Mouse (Mus musculus) spleen, postnatal 14 days (tissue): ENCODE data around the gene Dydc2.

Experiments used
- DNase-seq, 2 experiments: peaks; one replicate each; pipeline ENCODE4 v3.0.0; 2021 to 2022; ENCODE audit warnings: low spot score in 2 of 2

Dydc2 gene

GRCm38 (mm10) chr14:41035146-41035798 is 33.7 kb downstream of the Dydc2 start:
- DNase-seq = peak; percentile 31 to 53

GRCm38 (mm10) chr14:41033135-41034110 is 35.6 kb downstream of the Dydc2 start:
- peak; percentile 41 to 61 for DNase-seq

GRCm38 (mm10) chr14:41030989-41031513 is 38.0 kb downstream of the Dydc2 start:
- DNase-seq = no peak

GRCm38 (mm10) chr14:41029303-41029702 is 39.7 kb downstream of the Dydc2 start:
- no peak for DNase-seq

- no peak for DNase-seq
Measured at GRCm38 (mm10) chr14:41025594-41026284, 43.3 kb downstream of the Dydc2 start.

- DNase-seq = no peak
Measured at GRCm38 (mm10) chr14:41025087-41025486, 43.9 kb downstream of the Dydc2 start.

GRCm38 (mm10) chr14:41021246-41021645 is 47.8 kb downstream of the Dydc2 start:
- no peak for DNase-seq

GRCm38 (mm10) chr14:41017460-41017859 is 51.5 kb downstream of the Dydc2 start:
- no peak for DNase-seq

GRCm38 (mm10) chr14:41014701-41015240 is 54.2 kb downstream of the Dydc2 start:
- DNase-seq = no peak

GRCm38 (mm10) chr14:41013630-41014613 is 55.1 kb downstream of the Dydc2 start, which contains the start of gene Fam213a:
Gene Fam213a (minus strand): TSS chr14:41013788.
- peak; percentile 77 to 84 for DNase-seq

GRCm38 (mm10) chr14:41013143-41013542 is 55.9 kb downstream of the Dydc2 start:
- DNase-seq = no peak

GRCm38 (mm10) chr14:41011916-41012315 is 57.1 kb downstream of the Dydc2 start:
- DNase-seq = no peak

- peak in 1 of 2 experiments; percentile 13 for DNase-seq
Measured at GRCm38 (mm10) chr14:41008138-41008537, 60.9 kb downstream of the Dydc2 start.

GRCm38 (mm10) chr14:41007641-41008040 is 61.4 kb downstream of the Dydc2 start:
- no peak for DNase-seq

- peak; percentile 16 to 39 for DNase-seq
Measured at GRCm38 (mm10) chr14:41006899-41007298, 62.1 kb downstream of the Dydc2 start.

GRCm38 (mm10) chr14:41006263-41006662 is 62.7 kb downstream of the Dydc2 start:
- DNase-seq = no peak

- DNase-seq = no peak
Measured at GRCm38 (mm10) chr14:41005716-41006115, 63.3 kb downstream of the Dydc2 start.

- no peak for DNase-seq
Measured at GRCm38 (mm10) chr14:41004201-41005141, 64.5 kb downstream of the Dydc2 start.

GRCm38 (mm10) chr14:41001576-41001975 is 67.4 kb downstream of the Dydc2 start:
- no peak for DNase-seq
